Mouse (Mus musculus): ENCODE results near the gene Abcb1a. TPM values are rescaled to one million over a fixed set of nuclear protein-coding genes. Genes with fewer than 3 reads are reported as not detected.
"Not testable (repeated sequence)": the region's sequence is repeated elsewhere in the genome, so short reads cannot be mapped to it uniquely, and the experiment has no call there.

Abcb1a gene
- polyA plus RNA-seq, 2 experiments, result 0.50 to 0.74 TPM

- DNase-seq (ENCODE audit: low read depth in 3 of 3, low spot score in 3 of 3), result no peak
- ATAC-seq (ENCODE audit: insufficient read depth), result no peak
- H3K4me1 ChIP-seq (replicated peaks; ENCODE audit: control insufficient read depth in 2 of 2, insufficient read depth in 2 of 2, low read length in 1 of 2), result no peaks in the 10 kb centered on the region
- no peaks in the 10 kb centered on the region for H3K27me3 ChIP-seq (ENCODE audit: control insufficient read depth, insufficient read depth, low read length)
- WGBS (ENCODE audit: insufficient replicate concordance), result 45% methylated on average over 4 of the region's 4 CpGs
- H3K9ac ChIP-seq (replicated peaks), result no peak overlapping the region
- H3K27ac ChIP-seq, result no peak overlapping the region
- no peak overlapping the region for H3K4me3 ChIP-seq (ENCODE audit: insufficient read depth in 1 of 2, low read depth in 2 of 2, low read length in 2 of 2)
- H3K4me2 ChIP-seq (ENCODE audit: low read depth), result no peak overlapping the region
- H3K36me3 ChIP-seq (replicated peaks; ENCODE audit: control insufficient read depth, insufficient read depth, low read depth), result no peaks in the 10 kb centered on the region
- no peaks in the 10 kb centered on the region for H3K9me3 ChIP-seq (ENCODE audit: control insufficient read depth, low read length)
- TF ChIP-seq CTCF (IDR thresholded peaks at IDR 0.05; ENCODE audit: low read depth) (no peak), EP300 (IDR thresholded peaks at IDR 0.05; ENCODE audit: low read depth) (no peak)
Observed at GRCm38 (mm10) chr5:8736389-8736788, 76.5 kb downstream of the Abcb1a start.

GRCm38 (mm10) chr5:8737062-8737461 lies 77.2 kb downstream of the Abcb1a start:
- no peak for DNase-seq (ENCODE audit: low read depth in 3 of 3, low spot score in 3 of 3)
- 61% methylated on average over 4 of the region's 4 CpGs for WGBS (ENCODE audit: insufficient replicate concordance)
- H3K9me3 ChIP-seq (ENCODE audit: control insufficient read depth, low read length), result no peaks in the 10 kb centered on the region
- no peak overlapping the region for H3K4me3 ChIP-seq (ENCODE audit: insufficient read depth in 1 of 2, low read depth in 2 of 2, low read length in 2 of 2)
- no peak overlapping the region for H3K4me2 ChIP-seq (ENCODE audit: low read depth)
- H3K27ac ChIP-seq, result no peak overlapping the region
- no peak overlapping the region for H3K9ac ChIP-seq (replicated peaks)
- no peaks in the 10 kb centered on the region for H3K4me1 ChIP-seq (replicated peaks; ENCODE audit: control insufficient read depth in 2 of 2, insufficient read depth in 2 of 2, low read length in 1 of 2)
- no peaks in the 10 kb centered on the region for H3K27me3 ChIP-seq (ENCODE audit: control insufficient read depth, insufficient read depth, low read length)
- no peaks in the 10 kb centered on the region for H3K36me3 ChIP-seq (replicated peaks; ENCODE audit: control insufficient read depth, insufficient read depth, low read depth)
- no peak for ATAC-seq (ENCODE audit: insufficient read depth)
- TF ChIP-seq EP300 (IDR thresholded peaks at IDR 0.05; ENCODE audit: low read depth), result no peak
- no peak for TF ChIP-seq CTCF (IDR thresholded peaks at IDR 0.05; ENCODE audit: low read depth)

- H3K27me3 ChIP-seq (ENCODE audit: control insufficient read depth, insufficient read depth, low read length); H3K4me2 ChIP-seq (ENCODE audit: low read depth); H3K9ac ChIP-seq (replicated peaks); H3K27ac ChIP-seq; DNase-seq (ENCODE audit: low read depth in 3 of 3, low spot score in 3 of 3); ATAC-seq (ENCODE audit: insufficient read depth); H3K36me3 ChIP-seq (replicated peaks; ENCODE audit: control insufficient read depth, insufficient read depth, low read depth); H3K4me3 ChIP-seq (ENCODE audit: insufficient read depth in 1 of 2, low read depth in 2 of 2, low read length in 2 of 2); H3K4me1 ChIP-seq (replicated peaks; ENCODE audit: control insufficient read depth in 2 of 2, insufficient read depth in 2 of 2, low read length in 1 of 2); H3K9me3 ChIP-seq (ENCODE audit: control insufficient read depth, low read length): not testable (repeated sequence)
- 80% methylated on average over 13 of the region's 13 CpGs for whole genome bisulfite sequencing (ENCODE audit: insufficient replicate concordance)
Observed at GRCm38 (mm10) chr5:8747244-8747643, 87.4 kb downstream of the Abcb1a start.

- no peak for ATAC-seq (ENCODE audit: insufficient read depth)
- 47% methylated on average over 3 of the region's 3 CpGs for WGBS (ENCODE audit: insufficient replicate concordance)
- no peak for TF ChIP-seq EP300 (IDR thresholded peaks at IDR 0.05; ENCODE audit: low read depth)
- TF ChIP-seq CTCF (IDR thresholded peaks at IDR 0.05; ENCODE audit: low read depth), result no peak
Observed at GRCm38 (mm10) chr5:8772866-8773265, 113.0 kb downstream of the Abcb1a start.

GRCm38 (mm10) chr5:8778311-8778710 lies 118.4 kb downstream of the Abcb1a start:
- TF ChIP-seq EP300 (IDR thresholded peaks at IDR 0.05; ENCODE audit: low read depth), result no peak
- TF ChIP-seq CTCF (IDR thresholded peaks at IDR 0.05; ENCODE audit: low read depth), result no peak
- Histone ChIP-seq H3K27ac (no peak overlapping the region), H3K9me3 (ENCODE audit: control insufficient read depth, low read length) (no peaks in the 10 kb centered on the region), H3K4me2 (ENCODE audit: low read depth) (no peak overlapping the region), H3K9ac (replicated peaks) (no peak overlapping the region), H3K4me3 (ENCODE audit: insufficient read depth in 1 of 2, low read depth in 2 of 2, low read length in 2 of 2) (no peak overlapping the region), H3K36me3 (replicated peaks; ENCODE audit: control insufficient read depth, insufficient read depth, low read depth) (no peaks in the 10 kb centered on the region), H3K27me3 (ENCODE audit: control insufficient read depth, insufficient read depth, low read length) (no peaks in the 10 kb centered on the region), H3K4me1 (replicated peaks; ENCODE audit: control insufficient read depth in 2 of 2, insufficient read depth in 2 of 2, low read length in 1 of 2) (no peaks in the 10 kb centered on the region)
- no peak for ATAC-seq (ENCODE audit: insufficient read depth)
- no peak for DNase-seq (ENCODE audit: low read depth in 3 of 3, low spot score in 3 of 3)
- WGBS (ENCODE audit: insufficient replicate concordance), result 65% methylated on average over 2 of the region's 2 CpGs

More at GRCm38 (mm10) chr5:8772866-8773265, 113.0 kb downstream of the Abcb1a start:
- no peaks in the 10 kb centered on the region for H3K4me1 ChIP-seq (replicated peaks; ENCODE audit: control insufficient read depth in 2 of 2, insufficient read depth in 2 of 2, low read length in 1 of 2)
- no peak overlapping the region for H3K4me3 ChIP-seq (ENCODE audit: insufficient read depth in 1 of 2, low read depth in 2 of 2, low read length in 2 of 2)
- no peak overlapping the region for H3K27ac ChIP-seq
- H3K9me3 ChIP-seq (ENCODE audit: control insufficient read depth, low read length), result no peaks in the 10 kb centered on the region
- H3K36me3 ChIP-seq (replicated peaks; ENCODE audit: control insufficient read depth, insufficient read depth, low read depth), result no peaks in the 10 kb centered on the region
- DNase-seq (ENCODE audit: low read depth in 3 of 3, low spot score in 3 of 3), result no peak
- no peaks in the 10 kb centered on the region for H3K27me3 ChIP-seq (ENCODE audit: control insufficient read depth, insufficient read depth, low read length)
- H3K4me2 ChIP-seq (ENCODE audit: low read depth), result no peak overlapping the region
- no peak overlapping the region for H3K9ac ChIP-seq (replicated peaks)
